Mouse (Mus musculus) cerebellum, adult 9-11 months (tissue): Measurements from ENCODE around the gene Kat6b.
A peak's percentile ranks its signal among the peaks of the same experiment; 100 is the strongest.
"Not testable (repeated sequence)": the region's sequence is repeated elsewhere in the genome, so short reads cannot be mapped to it uniquely, and the experiment has no call there.

Source experiments
- DNase-seq: peaks from one replicate; pipeline ENCODE4 v3.0.0; 2022

Gene Kat6b

GRCm38 (mm10) chr14:21485961-21486520 lies 4.8 kb downstream of the Kat6b start:
- DNase-seq, result no peak

GRCm38 (mm10) chr14:21487135-21487534 lies 5.9 kb downstream of the Kat6b start:
- DNase-seq, result not testable (repeated sequence)

DNA sequence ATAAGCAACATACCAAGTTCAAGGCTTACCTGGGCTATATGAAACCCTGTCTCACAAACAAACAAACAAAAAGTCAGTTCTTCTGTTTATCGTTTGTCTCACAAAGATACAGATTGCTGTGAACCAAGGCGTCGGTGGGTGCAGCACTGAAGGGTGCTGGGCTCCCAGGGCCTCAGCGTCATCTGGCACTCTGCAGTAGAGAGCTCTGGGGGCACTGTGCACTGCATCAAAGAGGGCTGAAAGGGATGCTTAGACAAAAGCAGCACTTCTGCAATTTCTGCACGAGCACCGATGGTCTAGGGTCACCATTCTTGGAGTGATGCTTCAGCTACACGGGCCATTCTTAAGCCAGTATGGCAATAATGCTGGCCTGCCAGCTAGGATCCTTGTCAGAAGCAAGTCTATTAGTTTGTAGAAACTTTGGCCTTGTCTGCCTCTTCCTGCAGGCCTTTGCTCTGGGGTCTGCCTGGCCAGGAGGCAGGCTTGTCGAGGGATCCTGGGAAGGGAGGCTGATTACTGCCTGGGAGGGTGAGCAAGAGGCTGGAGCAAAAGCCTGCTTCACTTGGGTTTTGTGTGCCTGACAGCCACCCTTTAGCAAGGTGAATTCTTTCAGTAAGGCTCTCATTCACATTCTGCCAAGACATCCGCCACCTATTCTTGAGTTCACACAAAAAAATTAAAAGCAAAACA lies 7.3 kb downstream of the Kat6b start:
- DNase-seq, result not testable (repeated sequence)

GRCm38 (mm10) chr14:21489116-21489485 lies 7.9 kb downstream of the Kat6b start:
- no peak for DNase-seq

- DNase-seq, result no peak
Measured at GRCm38 (mm10) chr14:21490141-21490540, 8.9 kb downstream of the Kat6b start.

DNA sequence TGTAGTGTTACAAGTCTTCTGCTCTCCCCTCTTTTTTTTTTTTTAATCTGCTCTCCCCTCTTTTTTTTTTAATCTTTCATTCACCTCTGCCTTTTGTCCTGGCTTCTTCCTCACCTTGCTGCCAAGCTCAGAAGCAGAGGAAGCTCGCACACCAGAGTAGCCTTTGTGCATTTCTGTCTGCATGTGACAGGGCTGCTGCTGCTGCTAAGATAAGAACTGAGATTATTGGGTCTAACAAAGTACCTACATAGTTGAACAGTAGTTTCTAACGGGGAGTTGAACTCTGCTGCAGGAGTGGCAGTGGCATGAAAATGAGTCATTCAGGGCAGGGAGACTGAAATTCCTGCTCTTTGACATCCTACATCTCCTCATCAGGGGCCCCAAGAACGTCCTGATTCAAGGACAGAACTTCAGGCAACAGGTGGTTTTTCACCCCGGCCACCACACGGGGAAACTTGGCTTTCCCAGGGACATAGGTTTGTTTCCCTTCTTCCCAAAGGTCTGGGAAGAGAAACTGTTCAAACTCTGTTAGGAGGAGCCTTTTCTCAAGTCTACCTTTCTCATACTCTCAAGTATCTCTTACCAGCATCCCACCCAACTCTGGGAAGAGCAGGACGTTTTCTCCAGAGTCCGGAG lies 17.2 kb downstream of the Kat6b start:
- DNase-seq, result peak; percentile 50

- DNase-seq, result peak; percentile 85
Measured at GRCm38 (mm10) chr14:21499011-21499581, 17.9 kb downstream of the Kat6b start.

GRCm38 (mm10) chr14:21499631-21500153 lies 18.5 kb downstream of the Kat6b start:
- DNase-seq, result no peak

GRCm38 (mm10) chr14:21500154-21501047 lies 19.2 kb downstream of the Kat6b start:
- DNase-seq, result peak; percentile 100

DNA sequence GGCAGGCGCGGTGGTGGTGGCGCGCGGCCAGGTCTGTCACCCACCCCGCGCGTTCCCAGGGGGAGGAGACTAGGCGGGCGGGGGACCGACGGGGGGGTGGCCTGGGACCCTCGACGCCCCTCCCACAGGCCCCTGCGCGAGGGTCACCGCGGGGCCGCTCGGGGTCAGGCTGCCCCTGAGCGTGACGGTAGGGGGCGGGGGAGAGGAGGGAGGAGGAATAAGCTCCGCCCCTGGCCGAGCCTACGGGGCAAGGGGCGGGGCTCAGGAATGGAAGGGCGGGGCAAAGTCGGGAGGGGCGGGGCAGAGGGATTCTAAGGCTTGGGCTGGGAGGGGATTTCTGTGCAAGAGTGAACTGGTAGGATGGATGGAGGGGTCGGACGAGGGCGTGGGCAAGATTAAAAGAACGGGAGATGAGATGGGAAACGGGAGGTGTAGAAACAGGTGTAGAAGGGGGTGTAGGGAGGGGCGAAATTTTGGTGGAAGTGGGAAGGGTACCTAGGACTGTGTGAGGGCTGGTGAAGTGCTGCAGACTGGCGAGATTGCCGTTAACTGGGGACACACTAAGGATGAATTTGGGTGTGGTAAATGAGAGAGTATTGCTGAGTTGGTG lies 19.9 kb downstream of the Kat6b start:
- DNase-seq, result peak; percentile 87

DNA sequence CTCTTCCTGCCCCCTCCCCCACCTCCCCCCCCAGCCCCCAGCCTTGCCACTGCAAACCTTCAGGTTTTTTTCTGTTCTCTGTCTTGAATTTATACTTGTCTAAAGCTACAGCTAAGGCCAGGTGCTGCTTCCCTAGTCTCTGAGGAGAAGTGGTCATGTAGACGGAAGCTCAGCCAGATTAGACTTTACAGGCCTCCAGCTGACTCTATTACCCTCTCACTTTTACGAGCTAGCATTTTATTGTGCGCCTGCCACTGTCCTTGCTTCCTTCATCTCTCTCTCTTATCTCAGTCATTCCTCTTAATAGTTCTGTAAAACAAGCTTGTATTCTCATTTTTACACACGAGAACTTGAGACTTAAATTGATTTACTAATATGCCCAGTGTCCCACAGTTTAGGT lies 23.8 kb downstream of the Kat6b start:
- no peak for DNase-seq

DNA sequence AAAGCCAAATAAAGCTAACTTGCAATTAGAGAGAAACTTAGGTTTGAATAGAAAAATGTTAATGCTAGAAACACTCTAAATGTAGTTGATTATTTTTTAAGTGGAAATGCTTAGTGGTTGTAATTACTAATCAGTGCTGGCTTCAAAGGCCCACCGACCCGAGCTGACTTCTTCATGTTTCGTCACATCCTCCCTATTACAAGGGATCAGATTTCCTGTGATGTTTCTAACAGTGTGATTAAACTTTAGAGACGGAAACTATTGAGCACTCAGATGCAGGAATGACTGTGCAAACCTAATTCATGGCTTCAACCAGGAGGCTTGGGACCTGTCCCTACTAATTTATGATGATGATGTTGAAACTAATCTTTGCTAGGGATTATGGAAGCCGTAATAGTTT lies 25.8 kb downstream of the Kat6b start:
- no peak for DNase-seq

DNA sequence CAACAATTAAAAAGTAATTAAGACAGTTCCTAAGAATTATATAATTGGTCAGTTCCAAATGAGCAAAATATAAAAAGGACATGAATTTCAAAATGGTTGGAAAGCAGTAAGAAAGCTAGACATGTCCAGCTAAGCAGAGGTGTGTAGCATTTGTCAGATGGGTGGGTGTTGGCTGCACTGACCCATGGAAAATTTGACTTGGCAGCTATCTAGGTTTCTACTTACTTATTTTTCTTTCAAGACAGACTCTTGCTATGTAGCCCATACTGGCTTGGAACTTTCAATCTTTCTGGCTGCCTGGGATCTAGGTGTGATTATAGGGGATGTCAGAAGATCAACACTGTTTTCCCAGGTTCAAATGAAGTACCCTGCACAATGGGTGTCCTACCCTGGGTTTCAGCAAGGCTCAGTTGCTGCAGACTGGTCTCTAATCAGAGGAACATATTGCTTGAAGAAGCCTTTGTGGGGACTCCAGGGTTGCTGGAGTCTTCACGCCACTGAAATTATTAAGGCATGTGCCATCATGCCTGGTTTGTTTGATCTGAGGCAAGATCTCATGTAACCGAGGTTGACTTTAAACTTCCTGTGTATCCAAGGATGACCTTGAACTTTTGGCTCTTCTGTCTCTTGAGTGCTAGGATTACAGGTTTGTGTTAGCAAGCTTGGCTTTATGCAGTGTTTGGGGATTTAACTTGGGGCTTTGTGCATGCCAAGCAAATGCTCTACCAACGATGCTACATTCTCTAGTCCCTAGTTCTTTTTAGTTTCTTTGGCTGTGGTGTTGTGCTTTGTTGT lies 28.1 kb downstream of the Kat6b start:
- no peak for DNase-seq

GRCm38 (mm10) chr14:21511438-21511837 lies 30.2 kb downstream of the Kat6b start:
- no peak for DNase-seq

- DNase-seq, result peak; percentile 48
Measured at GRCm38 (mm10) chr14:21515505-21515904, 34.3 kb downstream of the Kat6b start.

DNA sequence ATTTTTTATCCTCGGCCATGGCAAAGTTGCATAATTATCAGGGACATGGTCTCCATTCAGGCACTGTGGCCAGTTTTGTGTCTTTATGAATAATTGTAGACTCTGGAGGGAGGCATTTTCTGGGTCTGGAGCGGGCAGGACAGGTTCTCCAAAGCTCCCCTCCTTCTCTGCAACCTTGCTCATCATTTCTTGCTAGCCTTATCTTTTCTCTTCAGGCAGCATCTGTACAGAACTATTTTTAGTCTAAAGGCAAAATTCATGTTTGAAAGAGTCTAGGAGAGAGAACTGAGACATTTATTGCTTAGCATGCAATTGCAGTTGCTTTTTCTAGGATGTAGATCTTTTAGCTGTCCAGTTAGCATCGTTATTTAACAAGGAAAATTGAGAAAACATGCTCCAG lies 38.1 kb downstream of the Kat6b start:
- no peak for DNase-seq

DNA sequence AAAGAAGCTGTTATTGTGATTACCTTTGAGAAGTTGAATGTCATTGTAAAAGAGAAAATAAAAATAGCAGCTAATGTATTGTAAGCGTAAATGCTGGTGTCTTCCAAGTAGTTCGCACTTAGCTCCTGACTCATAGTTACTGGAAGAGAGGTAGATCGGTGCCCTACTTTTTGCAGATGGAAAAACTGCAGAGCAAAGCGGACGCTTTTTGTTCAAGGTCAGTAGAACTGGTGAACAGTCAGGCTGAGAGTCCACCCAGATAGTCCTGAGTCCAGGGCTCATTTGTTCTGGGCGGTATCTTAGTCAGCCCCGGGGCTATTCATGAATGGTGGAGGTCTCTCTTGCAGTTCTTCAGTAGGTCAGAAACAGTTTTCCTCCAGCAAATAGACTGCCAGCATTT lies 39.3 kb downstream of the Kat6b start:
- DNase-seq, result no peak

DNA sequence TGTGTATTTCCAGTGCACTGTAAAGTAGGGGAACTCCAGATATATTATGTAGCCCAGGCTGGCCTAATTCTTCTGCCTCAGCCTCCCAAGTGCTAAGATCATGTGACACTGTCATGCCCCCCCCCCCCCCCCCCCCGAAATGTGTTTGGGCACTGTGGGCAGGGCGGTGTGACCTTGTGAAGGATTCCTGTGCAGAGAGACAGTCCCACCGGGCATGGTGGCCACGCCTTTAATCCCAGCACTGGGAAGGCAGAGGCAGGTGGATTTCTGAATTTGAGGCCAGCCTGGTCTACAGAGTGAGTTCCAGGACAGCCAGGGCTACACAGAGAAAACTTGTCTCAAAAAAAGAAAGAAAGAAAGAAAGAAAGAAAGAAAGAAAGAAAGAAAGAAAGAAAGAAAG lies 40.3 kb downstream of the Kat6b start:
- not testable (repeated sequence) for DNase-seq

- no peak for DNase-seq
Measured at GRCm38 (mm10) chr14:21522312-21522978, 41.2 kb downstream of the Kat6b start.

GRCm38 (mm10) chr14:21523234-21523633 lies 42.0 kb downstream of the Kat6b start:
- no peak for DNase-seq
